Mouse (Mus musculus) small intestine, adult 2 months (tissue): ENCODE data around the gene Tdrd7.

Source experiments
- CTCF ChIP-seq: fragments of 200-500 bp; IDR thresholded peaks from 2 replicates; pipeline ENCODE4 v1.5.1; 2012; ENCODE audit warnings: low read depth, mild to moderate bottlenecking, control low read depth, inconsistent platforms, low read length, moderate library complexity, mixed read lengths; ENCODE audit not compliant: insufficient replicate concordance, insufficient read length; ENCODE audit errors: extremely low read depth
- POLR2A ChIP-seq: fragments of 200-500 bp; IDR thresholded peaks from 2 replicates; pipeline ENCODE4 v1.6.1; 2012; ENCODE audit warnings: low read depth, mild to moderate bottlenecking, control low read depth, inconsistent platforms, low read length, moderate library complexity

DNA sequence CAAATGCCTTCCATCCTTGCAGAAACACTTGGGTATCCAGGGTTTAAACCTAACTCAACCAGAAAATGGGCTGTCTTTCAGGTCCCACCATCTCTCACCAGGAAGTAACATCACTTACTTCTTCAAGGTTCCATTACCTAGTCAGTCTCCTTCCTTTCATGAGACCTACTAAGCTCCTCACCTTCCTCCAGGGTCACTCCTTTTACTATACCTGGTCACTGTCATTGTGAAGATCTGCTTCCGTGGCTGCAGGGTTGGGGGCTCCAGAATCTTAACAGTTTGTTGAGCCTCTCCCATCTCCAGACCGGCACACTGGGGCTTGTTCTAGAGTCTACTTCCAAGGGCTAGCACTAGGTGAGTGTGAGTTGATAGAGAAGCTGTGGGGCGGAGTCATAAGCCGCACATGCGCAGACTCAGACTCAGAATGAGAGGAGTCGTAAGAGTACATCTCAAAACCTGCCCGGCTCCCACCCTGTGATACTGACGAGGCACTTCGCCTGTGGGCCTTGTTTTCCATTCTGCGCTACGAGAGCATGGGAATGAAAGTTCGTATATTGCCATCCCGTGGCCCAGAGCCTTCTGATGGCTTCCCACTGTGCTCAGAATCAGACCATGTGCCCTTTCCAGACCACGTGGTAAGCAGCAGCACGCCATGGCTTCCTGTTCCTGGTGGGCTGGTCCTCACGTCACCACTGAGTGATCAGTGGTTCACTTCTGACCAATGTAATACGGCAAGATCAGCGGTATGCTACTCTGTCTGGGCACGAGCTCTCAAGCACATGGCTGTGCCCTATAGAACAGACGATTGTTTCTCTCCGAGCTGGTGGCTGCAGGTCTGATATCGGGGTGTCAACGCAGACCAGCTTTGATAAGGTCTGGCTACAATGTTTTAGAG, 11.9 kb upstream of the Tdrd7 start:
- TF ChIP-seq POLR2A (no peak), CTCF (no peak)
